Mouse (Mus musculus) right cerebral cortex, postnatal 25 days (tissue): ENCODE measurements around the gene Tex26.

Experiments used
- DNase-seq: peaks from one replicate; pipeline ENCODE4 v3.0.0; 2022

Tex26 gene

GRCm38 (mm10) chr5:149490275-149490674, 50.8 kb downstream of the Tex26 start:
- DNase-seq: no peak

GRCm38 (mm10) chr5:149495655-149496054, 56.2 kb downstream of the Tex26 start:
- no peak for DNase-seq

- no peak for DNase-seq
Measured at GRCm38 (mm10) chr5:149496401-149497066, 57.1 kb downstream of the Tex26 start.

- no peak for DNase-seq
Measured at GRCm38 (mm10) chr5:149499936-149500335, 60.5 kb downstream of the Tex26 start.

GRCm38 (mm10) chr5:149503423-149504175, 64.1 kb downstream of the Tex26 start:
- DNase-seq: no peak

GRCm38 (mm10) chr5:149504985-149505384, 65.5 kb downstream of the Tex26 start:
- no peak for DNase-seq

GRCm38 (mm10) chr5:149506033-149506432, 66.6 kb downstream of the Tex26 start:
- DNase-seq: no peak

GRCm38 (mm10) chr5:149508094-149509029, 68.9 kb downstream of the Tex26 start:
- DNase-seq: no peak

- DNase-seq: no peak
Measured at GRCm38 (mm10) chr5:149510323-149510722, 70.9 kb downstream of the Tex26 start.

GRCm38 (mm10) chr5:149512695-149513094, 73.2 kb downstream of the Tex26 start:
- no peak for DNase-seq

GRCm38 (mm10) chr5:149513438-149514086, 74.1 kb downstream of the Tex26 start:
- DNase-seq: no peak

GRCm38 (mm10) chr5:149514087-149514671, 74.7 kb downstream of the Tex26 start:
- no peak for DNase-seq

GRCm38 (mm10) chr5:149514890-149515289, 75.4 kb downstream of the Tex26 start:
- no peak for DNase-seq

- DNase-seq: no peak
Measured at GRCm38 (mm10) chr5:149517116-149517515, 77.7 kb downstream of the Tex26 start.
